Mouse (Mus musculus) stomach, embryonic 16.5 days (tissue): ENCODE measurements at regions not wholly inside any gene's neighbourhood (a gene's known extent, or its start where the extent isn't known, plus 50 kb on each side); places are given as distances from the start of the nearest gene placed in this dataset.
"Not testable (repeated sequence)": the region's sequence is repeated elsewhere in the genome, so short reads cannot be mapped to it uniquely, and the experiment has no call there.

ENCODE experiments used
- ATAC-seq: fragments of 200-750 bp; cut with Nextera tagmentation; 2 replicates; pipeline ENCODE4 v1.8.0; 2017; ENCODE audit warnings: moderate number of reproducible peaks, moderate TSS enrichment; ENCODE audit not compliant: insufficient read depth, low FRiP score
- H3K27ac ChIP-seq: fragments of 300-500 bp; sonication (generic); 2 replicates; pipeline ENCODE4 v1.5.1; 2014; ENCODE audit warnings: low read length
- H3K27me3 ChIP-seq: fragments of 300-500 bp; sonication (generic); 2 replicates; pipeline ENCODE4 v1.6.1; 2014; ENCODE audit warnings: low read length, control low read depth, mixed read lengths; ENCODE audit not compliant: control insufficient read depth, insufficient read depth
- H3K36me3 ChIP-seq: fragments of 300-500 bp; sonication (generic); 2 replicates; pipeline ENCODE4 v1.6.1; 2014; ENCODE audit warnings: low read length; ENCODE audit not compliant: control insufficient read depth, insufficient read depth
- H3K4me1 ChIP-seq: fragments of 300-500 bp; sonication (generic); 2 replicates; pipeline ENCODE4 v1.6.1; 2014; ENCODE audit warnings: low read length, control low read depth, mixed read lengths; ENCODE audit not compliant: control insufficient read depth, insufficient read depth
- H3K4me2 ChIP-seq: fragments of 300-500 bp; sonication (generic); 2 replicates; pipeline ENCODE4 v1.6.1; 2014; ENCODE audit warnings: low read depth, low read length, mixed read lengths
- H3K4me3 ChIP-seq: fragments of 300-500 bp; sonication (generic); replicated peaks from 2 replicates; pipeline ENCODE4 v1.5.1; 2014; ENCODE audit warnings: mild to moderate bottlenecking, low read length
- H3K9ac ChIP-seq: fragments of 300-500 bp; sonication (generic); 2 replicates; pipeline ENCODE4 v1.6.1; 2014; ENCODE audit warnings: low read length
- H3K9me3 ChIP-seq: fragments of 300-500 bp; sonication (generic); replicated peaks from 2 replicates; pipeline ENCODE4 v1.6.1; 2016; ENCODE audit warnings: low read length, control low read depth; ENCODE audit not compliant: control insufficient read depth
- WGBS: fragments of 180-500 bp; shearing (Covaris S2); extraction: QIAGEN DNeasy Blood & Tissue Kit; methylation state at CpG from one replicate; pipeline ENCODE4 v1.1.7; 2014; 5-methylcytosine and 5-hydroxymethylcytosine counted together

- not testable (repeated sequence) for ATAC-seq, H3K4me1 ChIP-seq
- WGBS, result 84% methylated on average over 20 of the region's 20 CpGs
Observed at GRCm38 (mm10) chr13:12889631-12890030, 89.8 kb upstream of the Prl2c3 start.

GRCm38 (mm10) chr13:12879506-12879905 is 79.6 kb upstream of the Prl2c3 start:
- not testable (repeated sequence) for H3K9me3 ChIP-seq, H3K9ac ChIP-seq, H3K4me1 ChIP-seq, H3K4me2 ChIP-seq, H3K4me3 ChIP-seq, H3K36me3 ChIP-seq, H3K27ac ChIP-seq, H3K27me3 ChIP-seq
- 84% methylated on average over 3 of the region's 3 CpGs for WGBS
- 0 out of 2 replicates have a peak, but pooled peaks have one; percentile 23 for ATAC-seq

More at GRCm38 (mm10) chr13:12889631-12890030, 89.8 kb upstream of the Prl2c3 start:
- not testable (repeated sequence) for H3K9me3 ChIP-seq, H3K27ac ChIP-seq, H3K4me2 ChIP-seq, H3K36me3 ChIP-seq, H3K9ac ChIP-seq, H3K4me3 ChIP-seq, H3K27me3 ChIP-seq

GRCm38 (mm10) chr13:12864946-12865345 is 65.1 kb upstream of the Prl2c3 start:
- 88% methylated on average over 1 of the region's 1 CpGs for WGBS
- H3K9ac ChIP-seq, H3K27ac ChIP-seq, H3K4me3 ChIP-seq, H3K4me1 ChIP-seq, H3K27me3 ChIP-seq, H3K9me3 ChIP-seq, H3K4me2 ChIP-seq, H3K36me3 ChIP-seq, ATAC-seq: not testable (repeated sequence)

GRCm38 (mm10) chr13:12864263-12864662 is 64.4 kb upstream of the Prl2c3 start:
- Histone ChIP-seq H3K27ac (no peak overlapping the region), H3K4me1 (no peaks in the 10 kb centered on the region), H3K9ac (no peak overlapping the region), H3K27me3 (no peaks in the 10 kb centered on the region), H3K9me3 (peaks cover 9% of the 10 kb centered on the region; the same call in 1 of the 2 replicates), H3K4me2 (no peak overlapping the region), H3K36me3 (no peaks in the 10 kb centered on the region), H3K4me3 (no peak overlapping the region)
- peak; percentile 61 for ATAC-seq

- not testable (repeated sequence) for H3K36me3 ChIP-seq, ATAC-seq, H3K27ac ChIP-seq, H3K27me3 ChIP-seq, H3K4me2 ChIP-seq, H3K9ac ChIP-seq, H3K9me3 ChIP-seq, H3K4me3 ChIP-seq, H3K4me1 ChIP-seq
- 87% methylated on average over 7 of the region's 7 CpGs for WGBS
Observed at GRCm38 (mm10) chr13:12863542-12863941, 63.7 kb upstream of the Prl2c3 start.

GRCm38 (mm10) chr13:12860954-12861353 is 61.1 kb upstream of the Prl2c3 start:
- 95% methylated on average over 16 of the region's 17 CpGs for WGBS
- H3K9ac ChIP-seq, H3K4me1 ChIP-seq, H3K4me2 ChIP-seq, ATAC-seq, H3K4me3 ChIP-seq, H3K27me3 ChIP-seq, H3K36me3 ChIP-seq, H3K27ac ChIP-seq: not testable (repeated sequence)
- H3K9me3 ChIP-seq, result peaks cover 17% of the 10 kb centered on the region

GRCm38 (mm10) chr13:12859930-12860329 is 60.1 kb upstream of the Prl2c3 start:
- not testable (repeated sequence) for H3K4me3 ChIP-seq, ATAC-seq, H3K4me1 ChIP-seq, H3K4me2 ChIP-seq, H3K27ac ChIP-seq, H3K9ac ChIP-seq, H3K27me3 ChIP-seq, H3K36me3 ChIP-seq
- 96% methylated on average over 19 of the region's 19 CpGs for WGBS
- peaks cover 15% of the 10 kb centered on the region for H3K9me3 ChIP-seq
